Mouse (Mus musculus): ENCODE data around the gene Cdnf.

DNA sequence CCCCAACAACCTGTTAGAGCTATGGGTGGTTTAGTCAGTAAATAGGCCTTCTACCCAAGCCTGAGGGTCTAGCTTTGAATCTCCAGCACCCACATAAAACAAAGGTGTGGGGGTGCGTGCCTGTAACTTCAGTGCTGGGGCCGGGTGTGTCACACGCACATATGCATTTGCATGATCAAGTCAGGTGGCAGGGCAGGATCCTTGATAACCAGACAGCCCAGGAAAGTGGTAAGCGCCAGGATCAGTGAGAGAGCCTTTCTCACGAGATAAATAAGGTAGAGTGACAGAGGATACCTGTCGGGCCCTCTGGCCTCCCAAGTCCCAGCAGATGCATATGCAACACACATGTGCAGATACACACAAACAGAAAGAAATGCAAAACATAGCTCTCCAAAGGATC, 13.3 kb upstream of the Cdnf start:
- TF ChIP-seq CTCF (IDR thresholded peaks at IDR 0.05; ENCODE audit: extremely low read depth, insufficient read length, insufficient replicate concordance, low read depth, low read length), result no peak
- TF ChIP-seq POLR2A (IDR thresholded peaks at IDR 0.05; ENCODE audit: low read depth, low read length), result no peak

Measured in small intestine, adult 2 months (tissue).